Mouse (Mus musculus) C2C12 (cell line): ENCODE data around the gene Wnt6.

Experiments
- CEBPB ChIP-seq: IDR thresholded peaks from one replicate; pipeline ENCODE4 v1.6.1; 2011; ENCODE audit warnings: low read depth, mild to moderate bottlenecking, control low read depth, moderate library complexity
- CTCF ChIP-seq: IDR thresholded peaks from one replicate; pipeline ENCODE4 v1.5.1; 2011; ENCODE audit not compliant: control insufficient read depth, insufficient read depth, insufficient read length
- USF1 ChIP-seq: IDR thresholded peaks from one replicate; pipeline ENCODE4 v1.6.1; 2011; ENCODE audit warnings: low read depth, mild to moderate bottlenecking, control low read depth, moderate library complexity

- TF ChIP-seq CTCF (no peak), USF1 (peak; percentile 17), CEBPB (no peak)
Measured at GRCm38 (mm10) chr1:74752833-74753232, 18.9 kb upstream of the Wnt6 start.
